Comparison of ENCODE assay signal across 8 mouse cellular contexts in genomic region chr8:45381075-45381962, GRCm38 (mm10). TPM values are rescaled to one million over a fixed set of nuclear protein-coding genes. Genes with fewer than 3 reads are reported as not detected.
DNase-seq lines count a peak whose midpoint lies in the region; ATAC-seq and TF ChIP-seq lines count a peak whose summit lies in the region.

No protein-coding gene starts in this region.

- no peak for ATAC-seq in liver, embryonic 12.5 days
- no peak for ATAC-seq in stomach, postnatal 0 days (ENCODE audit: low FRiP score, low TSS enrichment)

- TF ChIP-seq POLR2A in cerebellum, adult 2 months (IDR thresholded peaks at IDR 0.05; ENCODE audit: borderline replicate concordance, insufficient read depth, low read length): no peak
- TF ChIP-seq POLR2A in testis, adult 2 months (IDR thresholded peaks at IDR 0.05; ENCODE audit: control insufficient read depth, low read depth, low read length): no peak

- intact Hi-C loops in left cerebral cortex, postnatal 25 days (cut with DNase I): no loop called here

- no peak for TF ChIP-seq EP300 in stomach, postnatal 0 days (optimal IDR thresholded peaks at IDR 0.05)

- peak overlapping the region; percentile 53 for H3K4me2 ChIP-seq in liver, embryonic 12.5 days
- H3K4me2 ChIP-seq in stomach, postnatal 0 days (replicated peaks; ENCODE audit: low read depth): peak overlapping the region; percentile 64

- no peak overlapping the region for H3K9ac ChIP-seq in liver, embryonic 12.5 days
- peak overlapping the region; percentile 45 for H3K9ac ChIP-seq in stomach, postnatal 0 days (ENCODE audit: low read length)

- no peaks in the 10 kb centered on the region; the same call in 1 of the 2 replicates for H3K27me3 ChIP-seq in cerebellum, adult 2 months (ENCODE audit: control insufficient read depth, insufficient read depth, low read length)
- no peaks in the 10 kb centered on the region for H3K27me3 ChIP-seq in testis, adult 2 months (ENCODE audit: control insufficient read depth, insufficient read depth, low read length)
- peaks cover 25% of the 10 kb centered on the region for H3K27me3 ChIP-seq in liver, embryonic 12.5 days (replicated peaks)
- no peaks in the 10 kb centered on the region for H3K27me3 ChIP-seq in stomach, postnatal 0 days (ENCODE audit: control insufficient read depth, insufficient read depth, low read length)

- H3K4me1 ChIP-seq in cerebellum, adult 2 months (ENCODE audit: control insufficient read depth, insufficient read depth, low read length): peaks cover 6% of the 10 kb centered on the region; the same call in 1 of the 2 replicates
- peaks cover 9% of the 10 kb centered on the region for H3K4me1 ChIP-seq in testis, adult 2 months (ENCODE audit: control insufficient read depth, insufficient read depth, low read length)
- H3K4me1 ChIP-seq in liver, embryonic 12.5 days: no peaks in the 10 kb centered on the region
- H3K4me1 ChIP-seq in stomach, postnatal 0 days (replicated peaks; ENCODE audit: control insufficient read depth, insufficient read depth): peaks cover 4% of the 10 kb centered on the region; the same call in 1 of the 2 replicates

- no peaks in the 10 kb centered on the region for H3K36me3 ChIP-seq in testis, adult 2 months (ENCODE audit: control insufficient read depth, insufficient read depth, low read length)
- H3K36me3 ChIP-seq in liver, embryonic 12.5 days: no peaks in the 10 kb centered on the region
- H3K36me3 ChIP-seq in stomach, postnatal 0 days (ENCODE audit: control insufficient read depth, insufficient read depth, low read length): no peaks in the 10 kb centered on the region

- no peaks in the 10 kb centered on the region for H3K9me3 ChIP-seq in liver, embryonic 12.5 days (replicated peaks)
- H3K9me3 ChIP-seq in stomach, postnatal 0 days (ENCODE audit: control insufficient read depth, low read length): no peaks in the 10 kb centered on the region

- DNase-seq in cerebellum, adult 2 months: peak in 1 of 2 experiments; percentile 9
- no peak for DNase-seq in cerebellum, adult 11 months
- no peak for DNase-seq in testis, postnatal 14 days (ENCODE audit: low spot score)
- DNase-seq in stomach, postnatal 0 days (ENCODE audit: low spot score): peak; percentile 19
- DNase-seq in cerebellum, adult 8-10 months: no peak
- DNase-seq in left cerebral cortex, postnatal 25 days (ENCODE audit: low spot score in 2 of 2): no peak

- H3K4me3 ChIP-seq in cerebellum, adult 2 months (replicated peaks; ENCODE audit: insufficient read depth, low read depth, low read length): peak overlapping the region; percentile 42
- peak overlapping the region; percentile 9 for H3K4me3 ChIP-seq in testis, adult 2 months (ENCODE audit: control insufficient read depth, low read depth, low read length)
- peak overlapping the region; percentile 14 for H3K4me3 ChIP-seq in liver, embryonic 12.5 days
- H3K4me3 ChIP-seq in stomach, postnatal 0 days (ENCODE audit: low read depth, low read length): peak overlapping the region; percentile 36

- no peak for TF ChIP-seq CTCF in cerebellum, adult 2 months (IDR thresholded peaks at IDR 0.05; ENCODE audit: borderline replicate concordance, insufficient read depth, low read depth, low read length)
- no peak for TF ChIP-seq CTCF in testis, adult 2 months (IDR thresholded peaks at IDR 0.05; ENCODE audit: control insufficient read depth, insufficient read depth, insufficient replicate concordance, low read depth, low read length)
- TF ChIP-seq CTCF in stomach, postnatal 0 days (IDR thresholded peaks at IDR 0.05; ENCODE audit: low read depth): no peak

- 5% methylated on average over 38 of the region's 38 CpGs for WGBS in cerebellum, adult 2 months
- 5% methylated on average over 38 of the region's 38 CpGs for WGBS in liver, embryonic 12.5 days (ENCODE audit: insufficient replicate concordance)
- WGBS in stomach, postnatal 0 days: 4% methylated on average over 38 of the region's 38 CpGs

- no peak overlapping the region for H3K27ac ChIP-seq in cerebellum, adult 2 months (ENCODE audit: insufficient read depth, low read length)
- no peak overlapping the region for H3K27ac ChIP-seq in testis, adult 2 months (ENCODE audit: control insufficient read depth, insufficient read depth, low read depth, low read length)
- no peak overlapping the region for H3K27ac ChIP-seq in liver, embryonic 12.5 days
- no peak overlapping the region for H3K27ac ChIP-seq in stomach, postnatal 0 days (replicated peaks)

RNA-seq across cellular contexts. Expression of gene Fam149a, which starts 0.8 kb away (rescaled TPM):
- 14.3 and 15.1 TPM in 2 replicates for polyA plus RNA-seq in cerebellum, adult 2 months (2012; rRNA removed)
- 0.25 and 0.43 TPM in 2 replicates for polyA plus RNA-seq in testis, adult 2 months (2012; rRNA removed)
- polyA plus RNA-seq in liver, embryonic 12.5 days (2016; fragmentation: Nextera tagmentation; extraction: Ambion mirVana): 3.0 and 3.2 TPM in 2 replicates
- 15.9 and 17.9 TPM in 2 replicates for polyA plus RNA-seq in stomach, postnatal 0 days (2015; fragmentation: Nextera tagmentation; extraction: Ambion mirVana)
- 10 to 100 TPM; 21.6 to 23.6 TPM for total RNA-seq in left cerebral cortex, postnatal 25 days (2021)

RNA-seq across cellular contexts. Expression of gene Tlr3, which starts 29.6 kb away (rescaled TPM):
- polyA plus RNA-seq in cerebellum, adult 2 months (2012; rRNA removed): 7.9 and 9.6 TPM in 2 replicates
- polyA plus RNA-seq in testis, adult 2 months (2012; rRNA removed): 0.68 and 0.69 TPM in 2 replicates
- polyA plus RNA-seq in liver, embryonic 12.5 days (2016; fragmentation: Nextera tagmentation; extraction: Ambion mirVana): 0.71 and 0.73 TPM in 2 replicates
- polyA plus RNA-seq in stomach, postnatal 0 days (2015; fragmentation: Nextera tagmentation; extraction: Ambion mirVana): 2.9 and 3.2 TPM in 2 replicates
- 1 to 10 TPM; 9.4 to 9.7 TPM for total RNA-seq in left cerebral cortex, postnatal 25 days (2021)

RNA-seq across cellular contexts. Expression of gene Cyp4v3, which starts 48.3 kb away (rescaled TPM):
- polyA plus RNA-seq in cerebellum, adult 2 months (2012; rRNA removed): 4.8 and 5.4 TPM in 2 replicates
- 0.35 TPM in 2 replicates for polyA plus RNA-seq in testis, adult 2 months (2012; rRNA removed)
- polyA plus RNA-seq in liver, embryonic 12.5 days (2016; fragmentation: Nextera tagmentation; extraction: Ambion mirVana): 1.7 and 1.8 TPM in 2 replicates
- 5.1 and 6.3 TPM in 2 replicates for polyA plus RNA-seq in stomach, postnatal 0 days (2015; fragmentation: Nextera tagmentation; extraction: Ambion mirVana)
- total RNA-seq in left cerebral cortex, postnatal 25 days (2021): 1 to 10 TPM; 5.1 to 5.7 TPM
